Comparison of ENCODE assay signal across 10 mouse cellular contexts in the genomic region with DNA sequence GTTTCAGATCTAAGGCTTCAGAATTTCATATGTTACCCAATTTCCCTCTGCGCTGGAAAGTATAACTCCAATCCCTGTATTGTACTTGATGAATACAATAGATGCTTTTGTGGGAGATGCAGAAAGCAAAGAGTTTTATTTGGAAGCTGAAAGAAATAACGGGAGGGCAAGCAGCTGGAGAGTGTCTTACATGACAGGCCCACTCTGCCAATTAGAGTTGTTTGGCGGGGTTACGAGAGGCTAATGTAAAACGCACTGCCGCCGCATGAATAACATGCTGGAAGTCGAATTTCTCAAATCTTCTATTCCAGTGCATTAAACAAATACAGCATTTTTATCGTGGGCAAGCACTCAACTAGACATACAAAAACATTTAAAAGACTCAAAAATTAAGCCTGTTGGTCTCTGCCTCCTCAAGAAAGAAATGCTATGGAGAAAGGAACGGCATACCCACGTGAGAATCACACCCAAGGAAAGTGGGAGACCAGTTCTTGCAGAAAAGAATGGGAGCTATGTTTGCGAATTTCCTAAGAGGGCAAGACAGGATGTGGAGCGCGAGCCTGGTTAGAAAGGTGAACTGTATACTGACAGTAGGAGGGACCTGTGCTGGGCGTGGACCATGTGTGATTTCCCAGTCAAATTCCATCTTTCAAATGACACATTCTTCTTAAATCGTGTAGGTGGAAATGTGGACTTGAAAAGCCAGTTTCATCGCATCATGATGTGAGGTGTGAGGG. TPM values are rescaled to one million over a fixed set of nuclear protein-coding genes. Genes with fewer than 3 reads are reported as not detected.
A peak's percentile ranks its signal among the peaks of the same experiment; 100 is the strongest.
DNase-seq lines count a peak whose midpoint lies in the region; ATAC-seq and TF ChIP-seq lines count a peak whose summit lies in the region.
"Had no signal": no experiment of that assay in that cellular context is flagged by ENCODE, and none has a peak within 500 bp of the region (broad histone marks: within the 10 kb centered on the region; RNA-seq: fewer than 3 reads in every experiment).

No protein-coding gene starts in this region.

- H3K27ac ChIP-seq in intestine, embryonic 14.5 days (ENCODE audit: low read depth) = peak overlapping the region; percentile 2; the same call in 1 of the 2 replicates
- no peak overlapping the region for H3K27ac ChIP-seq in intestine, postnatal 0 days (ENCODE audit: low read depth, low read length)
- peak overlapping the region; percentile 61 for H3K27ac ChIP-seq in embryonic fibroblast, embryonic 13.5 days (ENCODE audit: insufficient read depth, low read length)
- H3K27ac ChIP-seq: liver, embryonic 15.5 days had no signal

- H3K4me1 ChIP-seq in intestine, embryonic 14.5 days (replicated peaks; ENCODE audit: control insufficient read depth, insufficient read depth, low read length) = peaks cover 4% of the 10 kb centered on the region
- no peaks in the 10 kb centered on the region for H3K4me1 ChIP-seq in intestine, postnatal 0 days (replicated peaks; ENCODE audit: control insufficient read depth, insufficient read depth, low read length)
- peaks cover 20% of the 10 kb centered on the region for H3K4me1 ChIP-seq in embryonic fibroblast, embryonic 13.5 days (ENCODE audit: control insufficient read depth, insufficient read depth, low read length)
- H3K4me1 ChIP-seq: liver, embryonic 15.5 days had no signal

- H3K4me2 ChIP-seq in intestine, embryonic 14.5 days (ENCODE audit: low read length) = peak overlapping the region; percentile 11; the same call in 1 of the 2 replicates
- no peak overlapping the region for H3K4me2 ChIP-seq in intestine, postnatal 0 days (replicated peaks; ENCODE audit: low read depth)
- H3K4me2 ChIP-seq: liver, embryonic 15.5 days had no signal

- no peaks in the 10 kb centered on the region for H3K36me3 ChIP-seq in intestine, embryonic 14.5 days (ENCODE audit: control insufficient read depth, insufficient read depth, low read length)
- no peaks in the 10 kb centered on the region for H3K36me3 ChIP-seq in intestine, postnatal 0 days (ENCODE audit: control insufficient read depth, insufficient read depth)
- H3K36me3 ChIP-seq: liver, embryonic 15.5 days had no signal

- H3K9ac ChIP-seq in intestine, embryonic 14.5 days (ENCODE audit: low read length) = no peak overlapping the region
- no peak overlapping the region for H3K9ac ChIP-seq in intestine, postnatal 0 days (ENCODE audit: low read depth, low read length)
- H3K9ac ChIP-seq: liver, embryonic 15.5 days had no signal

- TF ChIP-seq CTCF in intestine, postnatal 0 days (IDR thresholded peaks at IDR 0.05; ENCODE audit: low read depth) = no peak
- no peak for TF ChIP-seq CTCF in embryonic fibroblast, embryonic 13.5 days (IDR thresholded peaks at IDR 0.05; ENCODE audit: borderline replicate concordance, insufficient read depth, low read length)

- no peak for DNase-seq in intestine, embryonic 14.5 days (ENCODE audit: low spot score)
- peak; percentile 39 for DNase-seq in brain, adult 2 months (ENCODE audit: low read depth, low spot score)
- peak; percentile 38 for DNase-seq in kidney, postnatal 14 days
- DNase-seq in cerebellum, adult 11-12 months = no peak
- DNase-seq in B cell, adult 2 months = no peak
- DNase-seq: cerebellum, adult 2 months had no signal

- 49% methylated on average over 17 of the region's 17 CpGs for WGBS in intestine, embryonic 14.5 days
- 69% methylated on average over 17 of the region's 17 CpGs for WGBS in intestine, postnatal 0 days

- no peak overlapping the region for H3K4me3 ChIP-seq in intestine, embryonic 14.5 days (ENCODE audit: low read depth, low read length)
- no peak overlapping the region for H3K4me3 ChIP-seq in intestine, postnatal 0 days (ENCODE audit: low read depth, low read length)
- no peak overlapping the region for H3K4me3 ChIP-seq in embryonic fibroblast, embryonic 13.5 days (ENCODE audit: insufficient read depth, low read length)
- H3K4me3 ChIP-seq: liver, embryonic 15.5 days; myocyte had no signal

- no peaks in the 10 kb centered on the region for H3K27me3 ChIP-seq in intestine, embryonic 14.5 days (replicated peaks; ENCODE audit: control insufficient read depth, insufficient read depth, low read length)
- H3K27me3 ChIP-seq in intestine, postnatal 0 days (replicated peaks; ENCODE audit: control insufficient read depth, insufficient read depth, low read length) = no peaks in the 10 kb centered on the region
- H3K27me3 ChIP-seq: liver, embryonic 15.5 days had no signal

- ATAC-seq in intestine, embryonic 14.5 days (replicated peaks; ENCODE audit: low FRiP score, low TSS enrichment, low read depth) = peak; percentile 32; the same call in 1 of the 2 replicates
- ATAC-seq in intestine, postnatal 0 days = no peak

- TF ChIP-seq POLR2A in embryonic fibroblast, embryonic 13.5 days (IDR thresholded peaks at IDR 0.05; ENCODE audit: low read depth, low read length) = no peak

- H3K9me3 ChIP-seq in intestine, embryonic 14.5 days (ENCODE audit: control insufficient read depth, low read length) = no peaks in the 10 kb centered on the region
- H3K9me3 ChIP-seq in intestine, postnatal 0 days (ENCODE audit: control insufficient read depth) = no peaks in the 10 kb centered on the region
- H3K9me3 ChIP-seq: liver, embryonic 15.5 days had no signal

RNA-seq across cellular contexts. Expression of gene Fgf7, which starts 26.7 kb away (rescaled TPM):
- polyA plus RNA-seq in intestine, embryonic 14.5 days (2014; fragmentation: Nextera tagmentation; extraction: Ambion mirVana) = 0.17 and 0.22 TPM in 2 replicates
- 0.95 TPM in 2 replicates for polyA plus RNA-seq in intestine, postnatal 0 days (2015; fragmentation: Nextera tagmentation; extraction: Ambion mirVana)
- 70.8 and 94.4 TPM in 2 replicates for polyA plus RNA-seq in embryonic fibroblast, embryonic 13.5 days (2011; ENCODE audit: insufficient read length, low read depth, missing spikeins)

Comparison
In these comparisons a context has a peak if more than half of its experiments do, and no peak if none do; other contexts are left out.
1. DNase-seq: peak in brain, adult 2 months (single experiment) and kidney, postnatal 14 days (single experiment); none in intestine, embryonic 14.5 days (single experiment), cerebellum, adult 11-12 months (single experiment) and B cell, adult 2 months (0 of 2).
2. RNA of gene Fgf7, which starts 26.7 kb away (polyA plus RNA-seq): 70.8 to 94.4 TPM in embryonic fibroblast, embryonic 13.5 days; 0.95 TPM in intestine, postnatal 0 days and 0.17 to 0.22 TPM in intestine, embryonic 14.5 days; every median in the first group is over 10 times any median in the second.